8 mouse cellular contexts compared by ENCODE assay signal in genomic region chr4:43507938-43508665, GRCm38 (mm10). TPM values are rescaled to one million over a fixed set of nuclear protein-coding genes. Genes with fewer than 3 reads are reported as not detected.
A peak's percentile ranks its signal among the peaks of the same experiment; 100 is the strongest.
DNase-seq lines count a peak whose midpoint lies in the region; ATAC-seq and TF ChIP-seq lines count a peak whose summit lies in the region.

No protein-coding gene starts in this region.

- WGBS in heart, embryonic 11.5 days (ENCODE audit: insufficient replicate concordance): 6% methylated on average over 22 of the region's 22 CpGs
- 3% methylated on average over 21 of the region's 22 CpGs for WGBS in bone marrow, adult 2 months
- 12% methylated on average over 22 of the region's 22 CpGs for WGBS in hindbrain, embryonic 14.5 days

- no peak for TF ChIP-seq CTCF in bone marrow, adult 2 months (IDR thresholded peaks at IDR 0.05; ENCODE audit: control insufficient read depth, insufficient read depth, low read length)

- intact Hi-C loops in heart, postnatal 10 days (cut with DNase I): no loop called here

- no peaks in the 10 kb centered on the region for H3K36me3 ChIP-seq in heart, embryonic 11.5 days (ENCODE audit: control insufficient read depth, insufficient read depth, low read length)
- no peaks in the 10 kb centered on the region for H3K36me3 ChIP-seq in hindbrain, embryonic 14.5 days (replicated peaks; ENCODE audit: control insufficient read depth, insufficient read depth)

- no peak for DNase-seq in heart, postnatal 10 days
- no peak for DNase-seq in hindbrain, embryonic 14.5 days (ENCODE audit: low spot score)
- peak; percentile 26 for DNase-seq in lung, postnatal 25 days (ENCODE audit: low spot score)
- no peak for DNase-seq in T-cell, adult 2 months (ENCODE audit: low spot score)
- DNase-seq in ovary, postnatal 10 days (ENCODE audit: low spot score): no peak

- H3K9ac ChIP-seq in heart, embryonic 11.5 days (ENCODE audit: low read depth, low read length): peak overlapping the region; percentile 63
- H3K9ac ChIP-seq in hindbrain, embryonic 14.5 days: 0 out of 2 replicates have a peak overlapping the region, but pooled peaks have one; percentile 16

- peaks cover 16% of the 10 kb centered on the region for H3K4me1 ChIP-seq in heart, embryonic 11.5 days (ENCODE audit: control insufficient read depth, insufficient read depth, low read length)
- no peaks in the 10 kb centered on the region; the same call in 1 of the 2 replicates for H3K4me1 ChIP-seq in bone marrow, adult 2 months (ENCODE audit: control insufficient read depth, insufficient read depth, low read length)
- H3K4me1 ChIP-seq in hindbrain, embryonic 14.5 days (replicated peaks; ENCODE audit: control insufficient read depth, insufficient read depth, low read length): peaks cover 13% of the 10 kb centered on the region; the same call in 1 of the 2 replicates

- no peaks in the 10 kb centered on the region for H3K27me3 ChIP-seq in heart, embryonic 11.5 days (ENCODE audit: control insufficient read depth, insufficient read depth, low read length)
- peaks cover 27% of the 10 kb centered on the region for H3K27me3 ChIP-seq in hindbrain, embryonic 14.5 days (ENCODE audit: control insufficient read depth, insufficient read depth, low read length)

- TF ChIP-seq POLR2A in bone marrow, adult 2 months (IDR thresholded peaks at IDR 0.05; ENCODE audit: borderline replicate concordance, control insufficient read depth, low read depth, low read length): no peak

- H3K4me3 ChIP-seq in heart, embryonic 11.5 days (ENCODE audit: low read depth, low read length): peak overlapping the region; percentile 44
- H3K4me3 ChIP-seq in bone marrow, adult 2 months (replicated peaks; ENCODE audit: control insufficient read depth, low read depth, low read length): peak overlapping the region; percentile 74
- H3K4me3 ChIP-seq in hindbrain, embryonic 14.5 days (replicated peaks; ENCODE audit: low read length): peak overlapping the region; percentile 20

- H3K9me3 ChIP-seq in heart, embryonic 11.5 days (replicated peaks; ENCODE audit: control insufficient read depth, low read length): no peaks in the 10 kb centered on the region
- H3K9me3 ChIP-seq in hindbrain, embryonic 14.5 days (ENCODE audit: control insufficient read depth, low read length): no peaks in the 10 kb centered on the region

- no peak overlapping the region for H3K27ac ChIP-seq in heart, embryonic 11.5 days (ENCODE audit: low read depth, low read length)
- peak overlapping the region; percentile 59; the same call in 1 of the 2 replicates for H3K27ac ChIP-seq in bone marrow, adult 2 months (ENCODE audit: control insufficient read depth, insufficient read depth, low read depth, low read length, poor library complexity)
- no peak overlapping the region for H3K27ac ChIP-seq in hindbrain, embryonic 14.5 days

- ATAC-seq in heart, embryonic 11.5 days (replicated peaks; ENCODE audit: insufficient number of reproducible peaks, low FRiP score, low TSS enrichment): 0 out of 2 replicates have a peak, but pooled peaks have one; percentile 3
- ATAC-seq in hindbrain, embryonic 14.5 days (ENCODE audit: low FRiP score): peak; percentile 34; the same call in 1 of the 2 replicates
- no peak for ATAC-seq in monocyte, adult 5-6 weeks (replicated peaks; ENCODE audit: insufficient number of reproducible peaks, low FRiP score, low TSS enrichment, poor library complexity, severe bottlenecking)

- peak overlapping the region; percentile 85 for H3K4me2 ChIP-seq in heart, embryonic 11.5 days
- peak overlapping the region; percentile 54 for H3K4me2 ChIP-seq in hindbrain, embryonic 14.5 days (replicated peaks)

RNA-seq across cellular contexts. Expression of gene Car9, which starts 1.3 kb away (rescaled TPM):
- 1.7 and 3.2 TPM in 2 replicates for polyA plus RNA-seq in heart, embryonic 11.5 days (2014; fragmentation: Nextera tagmentation; extraction: Ambion mirVana)
- total RNA-seq in heart, postnatal 10 days (2021): under 1 TPM; 0.30 to 0.79 TPM
- 1.5 TPM in 1 of 2 replicates, not detected in the other for polyA plus RNA-seq in bone marrow, adult 2 months (2011; ENCODE audit: insufficient read depth, insufficient read length, low replicate concordance, missing spikeins)
- polyA plus RNA-seq in hindbrain, embryonic 14.5 days (2014; fragmentation: Nextera tagmentation; extraction: Ambion mirVana): 0.16 and 0.26 TPM in 2 replicates
- total RNA-seq in monocyte, adult 5-6 weeks (2017): 0.75 to 1.7 TPM (median 1.0 TPM) in 3 replicates

RNA-seq across cellular contexts. Expression of gene Arhgef39, which starts 8.6 kb away (rescaled TPM):
- 34.2 and 35.7 TPM in 2 replicates for polyA plus RNA-seq in heart, embryonic 11.5 days (2014; fragmentation: Nextera tagmentation; extraction: Ambion mirVana)
- 1 to 10 TPM; 4.0 to 5.2 TPM for total RNA-seq in heart, postnatal 10 days (2021)
- polyA plus RNA-seq in bone marrow, adult 2 months (2011; ENCODE audit: insufficient read depth, insufficient read length, low replicate concordance, missing spikeins): 88.6 and 105 TPM in 2 replicates
- 4.7 and 6.1 TPM in 2 replicates for polyA plus RNA-seq in hindbrain, embryonic 14.5 days (2014; fragmentation: Nextera tagmentation; extraction: Ambion mirVana)
- 0.97 to 3.4 TPM (median 2.1 TPM) in 3 replicates for total RNA-seq in monocyte, adult 5-6 weeks (2017)

RNA-seq across cellular contexts. Expression of gene Ccdc107, which starts 15.4 kb away (rescaled TPM):
- 73.6 and 75.8 TPM in 2 replicates for polyA plus RNA-seq in heart, embryonic 11.5 days (2014; fragmentation: Nextera tagmentation; extraction: Ambion mirVana)
- total RNA-seq in heart, postnatal 10 days (2021): 10 to 100 TPM; 26.1 to 27.3 TPM
- 37.7 and 76.5 TPM in 2 replicates for polyA plus RNA-seq in bone marrow, adult 2 months (2011; ENCODE audit: insufficient read depth, insufficient read length, low replicate concordance, missing spikeins)
- polyA plus RNA-seq in hindbrain, embryonic 14.5 days (2014; fragmentation: Nextera tagmentation; extraction: Ambion mirVana): 80.3 and 92.0 TPM in 2 replicates
- 21.2 to 29.5 TPM (median 29.3 TPM) in 3 replicates for total RNA-seq in monocyte, adult 5-6 weeks (2017)

RNA-seq across cellular contexts. Expression of gene Tpm2, which starts 15.5 kb away (rescaled TPM):
- 155 and 162 TPM in 2 replicates for polyA plus RNA-seq in heart, embryonic 11.5 days (2014; fragmentation: Nextera tagmentation; extraction: Ambion mirVana)
- total RNA-seq in heart, postnatal 10 days (2021): 10 to 100 TPM; 55.5 to 57.3 TPM
- 60.9 and 83.6 TPM in 2 replicates for polyA plus RNA-seq in bone marrow, adult 2 months (2011; ENCODE audit: insufficient read depth, insufficient read length, low replicate concordance, missing spikeins)
- 9.1 and 10.8 TPM in 2 replicates for polyA plus RNA-seq in hindbrain, embryonic 14.5 days (2014; fragmentation: Nextera tagmentation; extraction: Ambion mirVana)
- total RNA-seq in monocyte, adult 5-6 weeks (2017): 4.7 TPM in 1 of 3 replicates, not detected in the others

RNA-seq across cellular contexts. Expression of gene Sit1, which starts 24.6 kb away (rescaled TPM):
- not detected in 2 replicates for polyA plus RNA-seq in heart, embryonic 11.5 days (2014; fragmentation: Nextera tagmentation; extraction: Ambion mirVana)
- under 1 TPM in 1 of 2 experiments, not detected in 1; 0.38 TPM for total RNA-seq in heart, postnatal 10 days (2021)
- 1.1 TPM in 1 of 2 replicates, not detected in the other for polyA plus RNA-seq in bone marrow, adult 2 months (2011; ENCODE audit: insufficient read depth, insufficient read length, low replicate concordance, missing spikeins)
- polyA plus RNA-seq in hindbrain, embryonic 14.5 days (2014; fragmentation: Nextera tagmentation; extraction: Ambion mirVana): not detected in 2 replicates
- 0.49 to 5.0 TPM (median 0.64 TPM) in 3 replicates for total RNA-seq in monocyte, adult 5-6 weeks (2017)

Comparison
In these comparisons a context has a peak if more than half of its experiments do, and no peak if none do; other contexts are left out.
1. H3K4me3 ChIP-seq: peak in every context shown above with its lines; median percentile 74 in bone marrow, adult 2 months; 44 in heart, embryonic 11.5 days; 20 in hindbrain, embryonic 14.5 days.